ENCODE assay signal across 18 mouse cellular contexts in the genomic region with DNA sequence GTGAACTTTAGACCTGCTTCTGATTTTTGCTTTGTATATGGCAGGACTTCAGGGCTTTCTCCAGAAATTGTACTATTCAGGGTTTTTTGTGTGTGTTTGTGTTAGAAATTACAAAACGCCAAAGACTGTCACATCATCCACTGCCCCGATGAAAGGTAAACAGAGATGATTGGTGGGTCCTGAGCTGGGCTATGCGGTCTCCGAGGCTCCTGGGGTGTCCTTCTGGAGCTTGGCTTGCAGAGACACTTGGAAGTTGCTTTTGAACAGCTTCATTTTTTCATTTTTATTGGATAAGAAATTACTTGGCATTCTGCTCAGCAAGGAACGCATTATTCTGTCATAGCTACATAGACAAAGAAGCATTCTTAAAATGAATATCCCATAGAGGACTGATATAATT. TPM values are rescaled to one million over a fixed set of nuclear protein-coding genes. Genes with fewer than 3 reads are reported as not detected.
"Had no signal": no experiment of that assay in that cellular context is flagged by ENCODE, and none has a peak within 500 bp of the region (broad histone marks: within the 10 kb centered on the region; RNA-seq: fewer than 3 reads in every experiment).

No protein-coding gene starts in this region.

- H3K9ac ChIP-seq: liver, embryonic 15.5 days; liver, postnatal 0 days; midbrain, embryonic 13.5 days; midbrain, embryonic 15.5 days; neural tube, embryonic 12.5 days; stomach, embryonic 15.5 days had no signal

- ATAC-seq: liver, postnatal 0 days; lung, postnatal 0 days; midbrain, embryonic 13.5 days; midbrain, embryonic 15.5 days had no signal

- H3K4me3 ChIP-seq: liver, embryonic 15.5 days; megakaryocyte, embryonic 14.5 days; midbrain, embryonic 13.5 days; midbrain, embryonic 15.5 days; neural tube, embryonic 12.5 days; stomach, embryonic 15.5 days had no signal

- H3K27ac ChIP-seq: liver, embryonic 15.5 days; macrophage; midbrain, embryonic 13.5 days; midbrain, embryonic 15.5 days; neural tube, embryonic 12.5 days; stomach, embryonic 15.5 days; stomach, postnatal 0 days had no signal

- H3K4me1 ChIP-seq: liver, embryonic 15.5 days; midbrain, embryonic 13.5 days; midbrain, embryonic 15.5 days; neural tube, embryonic 12.5 days; stomach, embryonic 15.5 days had no signal

- H3K27me3 ChIP-seq: liver, embryonic 15.5 days; megakaryocyte, embryonic 14.5 days; midbrain, embryonic 13.5 days; midbrain, embryonic 15.5 days; neural tube, embryonic 12.5 days; stomach, embryonic 15.5 days had no signal

- H3K9me3 ChIP-seq: liver, embryonic 15.5 days; midbrain, embryonic 13.5 days; midbrain, embryonic 15.5 days; neural tube, embryonic 12.5 days; stomach, embryonic 15.5 days had no signal

- H3K36me3 ChIP-seq: liver, embryonic 15.5 days; midbrain, embryonic 13.5 days; midbrain, embryonic 15.5 days; neural tube, embryonic 12.5 days; stomach, embryonic 15.5 days had no signal

- DNase-seq: liver, postnatal 0 days; lung, adult 2 months; lung, postnatal 36 days; right cerebral cortex, postnatal 14 days; thymus, adult 2 months; thymus, postnatal 25 days; thymus, postnatal 4 days had no signal

- H3K4me2 ChIP-seq: liver, embryonic 15.5 days; midbrain, embryonic 11.5 days; midbrain, embryonic 13.5 days; midbrain, embryonic 15.5 days; neural tube, embryonic 12.5 days; stomach, embryonic 15.5 days had no signal

RNA-seq across cellular contexts. Expression of a gene that starts 44.7 kb away (rescaled TPM):
- polyA plus RNA-seq: liver, postnatal 0 days; macrophage; midbrain, embryonic 11.5 days; midbrain, embryonic 15.5 days; spleen, adult 2 months had no signal
